Mouse (Mus musculus): ENCODE data around the gene Dennd2d.

Dennd2d gene

DNA sequence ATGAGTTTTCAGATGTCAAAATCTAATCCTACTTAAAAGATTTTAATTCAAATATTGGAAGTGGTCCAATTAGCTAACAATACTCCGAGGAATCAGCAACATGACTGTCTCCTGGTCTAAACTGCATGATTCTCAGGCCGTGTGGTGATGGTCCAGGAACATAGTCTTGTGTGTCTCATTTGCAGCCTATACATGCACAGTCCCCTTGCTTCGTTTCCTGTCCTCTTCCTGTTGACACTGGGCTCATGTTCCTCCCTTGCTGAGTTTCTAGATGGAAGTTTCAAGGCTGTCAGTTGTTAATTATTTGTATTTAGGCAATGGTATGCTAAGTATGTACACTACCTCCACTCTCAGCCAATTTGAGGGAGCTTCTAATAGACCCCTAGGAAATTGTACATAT is 14.8 kb downstream of the Dennd2d start:
- no peak for DNase-seq

DNA sequence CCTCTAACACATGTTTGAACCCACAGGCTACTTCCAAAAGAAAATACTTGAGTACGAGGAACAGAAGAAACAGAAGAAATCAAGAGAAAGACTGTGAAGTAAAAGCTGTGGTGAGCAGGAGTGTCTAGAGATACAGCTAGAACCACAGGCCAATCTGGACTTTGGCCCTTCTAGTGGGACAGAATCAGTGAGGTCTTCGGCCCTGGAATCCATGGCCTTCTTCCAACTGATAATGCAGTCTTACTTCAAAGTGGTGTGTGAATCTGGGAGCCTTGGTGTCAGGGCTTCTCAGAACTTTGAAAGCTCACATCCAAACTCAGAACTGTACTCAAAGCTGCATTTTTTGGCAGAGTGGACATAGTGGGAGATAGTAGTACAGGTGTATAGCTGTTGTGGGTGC is 18.3 kb downstream of the Dennd2d start:
- no peak for DNase-seq

DNA sequence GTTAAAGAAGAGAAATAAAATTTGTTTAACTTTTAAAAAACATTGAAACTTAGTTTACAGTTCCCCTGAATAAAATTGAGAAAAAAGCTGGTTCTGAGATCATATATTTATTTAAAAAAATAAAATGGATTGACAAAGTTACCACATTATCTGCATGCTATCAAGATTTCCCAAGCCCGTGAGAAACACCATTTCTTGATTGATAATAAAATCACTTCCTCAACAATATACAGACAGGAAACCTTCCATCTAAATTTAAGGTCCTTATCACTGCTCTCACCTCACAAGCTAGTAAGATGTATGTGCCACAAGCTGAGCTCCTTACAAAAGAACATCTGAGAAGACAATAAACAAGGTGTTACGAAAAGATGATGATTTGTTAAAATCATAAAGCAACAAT is 20.7 kb downstream of the Dennd2d start:
- no peak for DNase-seq

DNA sequence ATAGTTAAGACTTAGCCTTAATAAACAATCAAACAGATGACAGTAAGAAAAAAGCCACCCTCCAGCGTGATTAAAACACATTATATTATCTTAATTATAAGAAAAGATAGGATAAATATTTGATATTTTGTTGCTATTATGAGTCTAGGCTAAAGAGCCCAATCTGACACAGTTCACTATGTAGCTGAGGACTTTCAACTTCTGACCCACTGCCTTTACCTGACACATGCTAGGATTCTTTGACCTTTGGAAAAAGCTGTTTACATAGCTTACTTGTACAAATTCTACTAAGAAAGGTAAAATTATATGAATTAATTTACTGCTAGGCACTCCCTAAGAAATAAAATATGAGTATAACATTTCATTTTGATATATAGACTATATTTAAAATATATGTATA is 28.5 kb downstream of the Dennd2d start:
- no peak for DNase-seq

DNA sequence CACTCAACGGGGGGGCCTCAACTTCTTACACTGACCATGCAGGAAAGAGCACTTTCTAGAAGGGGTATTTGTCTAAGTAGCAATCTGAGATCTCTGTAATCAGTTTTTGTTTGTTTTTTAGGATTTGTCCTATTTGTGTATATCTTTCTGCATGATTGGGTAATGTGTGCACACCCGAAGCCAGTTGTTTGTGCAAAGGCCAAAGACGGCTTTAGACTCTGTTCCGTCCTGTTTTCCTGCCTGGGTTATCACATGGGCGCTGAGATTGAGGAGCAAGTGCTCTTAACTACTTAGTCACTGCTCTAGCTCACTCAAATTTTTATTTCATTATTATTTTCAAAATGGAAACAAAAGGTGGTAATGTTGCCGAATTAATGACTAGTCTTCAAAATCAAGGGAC is 32.8 kb downstream of the Dennd2d start:
- no peak for DNase-seq

DNA sequence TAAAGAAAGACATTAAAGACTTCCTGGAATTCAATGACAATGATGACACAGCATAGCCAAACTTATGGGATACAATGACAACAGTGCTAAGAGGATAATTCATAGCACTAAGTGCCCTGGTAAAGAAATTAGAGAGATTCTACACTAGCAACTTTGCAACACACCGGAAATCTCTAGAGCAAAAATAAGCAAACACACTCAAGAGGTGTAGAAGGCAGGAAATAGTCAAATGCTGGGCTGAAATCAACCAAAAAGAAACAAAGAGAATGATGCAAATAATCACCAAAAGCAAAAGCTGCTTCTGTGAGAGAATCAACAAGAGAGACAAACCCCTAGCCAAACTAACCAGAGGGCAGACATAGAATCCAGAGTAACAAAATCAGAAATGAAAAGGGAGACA is 40.5 kb downstream of the Dennd2d start:
- DNase-seq, result no peak

DNA sequence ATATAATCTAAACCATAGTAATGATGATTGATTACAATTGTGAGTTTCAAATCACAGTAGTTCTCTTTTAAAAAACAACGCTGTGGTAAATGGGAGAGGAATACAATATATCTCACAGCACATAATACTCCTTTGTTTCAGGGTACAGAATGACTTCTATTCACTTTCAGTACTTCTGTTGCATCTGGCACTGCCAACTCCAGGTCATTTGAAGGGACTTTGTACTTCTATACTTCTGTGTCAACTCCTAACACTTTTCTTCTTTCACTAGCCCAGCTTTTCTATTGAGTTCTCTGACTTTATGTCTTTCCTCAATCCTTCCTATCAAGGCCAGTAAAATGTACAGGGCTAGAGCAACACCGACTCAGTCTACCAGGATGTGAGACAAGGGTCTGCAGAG is 44.2 kb downstream of the Dennd2d start:
- no peak for DNase-seq

DNA sequence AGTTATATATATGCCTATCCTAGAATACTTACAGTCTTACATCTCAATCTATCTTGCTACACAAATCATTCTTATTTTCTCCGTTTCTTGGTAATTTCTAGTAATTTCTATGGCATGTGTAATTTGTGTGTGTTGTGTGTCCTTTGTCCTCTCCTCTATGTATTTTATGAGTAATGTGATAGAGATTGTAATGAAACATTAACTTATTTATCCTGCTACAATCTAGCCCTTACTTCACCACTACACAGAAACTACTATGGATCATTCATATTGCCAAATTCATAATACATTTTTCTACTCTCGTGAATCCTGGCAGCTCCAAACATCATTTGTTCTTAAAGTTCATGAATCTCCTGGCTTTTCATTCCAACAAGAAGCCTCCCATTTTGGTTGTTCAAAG is 45.8 kb downstream of the Dennd2d start:
- DNase-seq, result no peak

DNA sequence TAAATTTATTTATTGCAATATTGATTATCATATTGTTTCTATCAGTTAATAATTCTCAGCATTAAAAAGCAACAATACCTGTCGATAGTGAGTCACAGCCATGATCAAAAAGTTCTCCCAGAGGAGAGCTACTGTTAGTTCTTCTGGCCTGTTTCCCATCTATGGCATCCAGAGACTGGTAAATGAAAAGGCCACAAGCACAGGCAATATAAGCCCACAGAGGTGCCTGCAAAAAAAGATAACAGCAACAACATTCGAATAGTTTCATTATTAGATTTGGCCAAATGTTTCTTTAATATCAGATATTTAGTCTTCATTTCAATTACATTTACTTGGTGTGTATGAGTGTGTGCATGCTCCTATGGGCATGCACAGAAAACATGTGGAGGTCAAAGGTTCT is 51.1 kb downstream of the Dennd2d start:
- DNase-seq, result no peak

DNA sequence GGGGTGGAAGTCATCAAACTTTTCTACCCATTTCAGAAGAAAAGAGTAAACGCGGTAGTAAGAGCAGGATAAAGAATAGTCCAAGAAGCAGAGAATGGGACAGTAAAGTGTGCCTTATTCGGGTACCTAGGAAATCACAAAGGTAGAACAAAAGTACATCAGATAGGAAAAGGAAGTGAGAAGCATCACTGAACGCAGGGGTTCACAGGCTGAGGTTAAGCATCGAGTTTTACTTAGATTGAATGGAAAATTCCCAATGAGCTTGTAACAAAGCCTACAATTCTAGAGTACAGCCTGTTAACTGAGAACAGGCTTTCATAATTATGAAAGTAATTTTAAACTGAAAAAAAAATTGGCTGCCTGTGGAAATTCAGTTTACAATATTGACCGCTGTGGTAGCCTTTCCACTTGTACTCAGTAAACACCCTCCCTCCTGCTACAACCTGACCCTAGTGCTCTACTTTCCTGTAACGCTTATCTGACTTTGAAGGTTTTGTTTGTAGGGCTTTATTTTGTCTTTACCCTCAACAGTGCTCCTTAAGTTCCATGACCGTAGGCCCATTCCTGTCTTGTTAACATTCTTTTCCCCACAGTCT is 62.6 kb downstream of the Dennd2d start:
- DNase-seq, result no peak

DNA sequence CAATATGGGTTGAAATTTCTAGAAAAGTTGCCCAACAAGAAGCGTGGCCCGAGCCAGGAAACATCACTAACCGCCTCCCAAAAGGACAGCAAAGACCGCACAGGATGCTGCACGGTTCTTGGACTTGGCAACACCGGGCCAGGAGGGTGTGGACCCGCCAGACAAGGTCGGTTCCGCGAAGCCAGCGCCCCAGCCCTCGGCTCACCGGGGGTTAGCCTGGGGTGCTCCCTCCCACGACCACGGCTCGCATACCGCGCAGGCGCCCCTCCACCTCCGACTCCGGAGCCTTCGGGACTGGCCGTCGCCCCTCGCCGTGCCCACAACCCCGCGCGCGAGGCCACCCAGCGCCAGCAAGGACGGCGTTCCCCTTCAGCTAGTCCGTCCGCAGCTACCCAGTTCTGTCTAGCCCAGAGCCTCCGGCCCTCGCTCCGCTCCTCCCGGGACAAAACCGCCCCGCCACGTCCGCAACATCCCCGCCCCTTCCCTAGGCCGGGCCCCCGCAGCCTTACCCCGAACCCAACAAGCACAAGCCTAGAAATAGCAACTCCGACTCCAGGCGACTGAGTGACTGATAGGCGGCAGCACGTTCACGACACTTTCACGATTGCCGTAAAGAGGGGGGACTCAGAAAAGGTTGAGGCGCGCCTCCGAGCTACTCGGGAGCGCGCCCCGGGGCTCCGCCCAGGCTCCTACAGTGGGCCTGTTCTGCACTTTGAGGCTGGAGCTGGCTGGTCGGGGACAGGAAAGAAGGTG is 65.1 kb downstream of the Dennd2d start, which contains the start of the genes Dram2 and Cept1:
Gene Dram2, plus strand, starts transcription at position 628 of the 753 bp plus-strand sequence.
Gene Cept1, minus strand, starts transcription at position 632 of the 753 bp plus-strand sequence.
- peak; percentile 96 for DNase-seq

DNA sequence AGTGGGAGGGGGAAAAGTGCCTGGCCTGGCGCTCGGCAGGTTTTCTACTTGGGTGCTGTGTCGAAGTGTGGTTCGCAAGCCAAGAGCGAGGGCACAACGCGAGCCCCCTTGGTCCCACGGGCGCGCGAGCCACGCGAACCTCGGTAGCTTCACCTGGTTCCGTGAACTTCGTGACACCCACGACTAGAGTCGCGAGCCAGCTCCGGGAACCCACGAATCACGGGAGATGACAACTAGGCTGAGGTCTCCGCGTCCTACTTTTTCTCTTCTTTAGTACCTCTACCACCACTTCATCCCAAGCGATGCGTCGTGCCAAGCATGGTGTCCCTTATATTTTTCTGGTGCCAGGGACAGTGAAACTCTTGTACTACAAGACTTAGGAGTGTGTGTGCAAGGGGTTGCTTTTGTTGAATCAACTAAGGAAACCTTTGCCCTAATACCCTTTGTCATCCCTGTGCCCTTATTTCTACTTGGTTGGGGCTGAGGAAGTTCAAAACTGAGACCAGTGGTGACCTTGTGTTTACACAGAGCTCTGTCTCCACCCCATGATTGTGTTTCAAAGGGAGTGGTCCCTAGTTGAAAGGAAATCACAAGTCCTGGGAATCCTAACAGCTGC is 65.8 kb downstream of the Dennd2d start:
- no peak for DNase-seq

DNA sequence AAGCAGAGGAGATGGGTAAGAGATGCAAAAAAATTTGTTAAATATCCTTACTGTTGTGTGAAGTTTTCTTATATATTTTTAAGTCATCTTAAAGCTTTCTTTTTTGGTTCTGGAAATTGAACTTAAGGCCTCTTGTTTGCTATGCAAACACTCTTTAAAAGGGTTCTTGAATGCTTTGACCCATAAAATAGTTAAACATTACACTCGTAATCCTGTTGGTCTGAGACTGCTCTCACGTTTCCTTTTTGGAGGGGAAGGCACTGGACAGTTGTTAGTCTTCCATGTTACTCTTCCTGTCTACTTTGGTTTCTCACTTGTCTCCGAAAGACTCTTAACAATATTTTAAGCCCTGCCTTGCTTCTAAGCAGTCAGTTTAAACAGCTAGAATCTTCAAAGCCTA is 66.8 kb downstream of the Dennd2d start:
- DNase-seq, result no peak

All from kidney, postnatal 10 days (tissue).